Comparison of ENCODE assay signal across 8 mouse cellular contexts in genomic region chr5:65019823-65020222, GRCm38 (mm10). TPM values are rescaled to one million over a fixed set of nuclear protein-coding genes. Genes with fewer than 3 reads are reported as not detected.
A peak's percentile ranks its signal among the peaks of the same experiment; 100 is the strongest.
DNase-seq lines count a peak whose midpoint lies in the region; ATAC-seq and TF ChIP-seq lines count a peak whose summit lies in the region.

No protein-coding gene starts in this region.

- 0 out of 2 replicates have a peak, but pooled peaks have one; percentile 4 for TF ChIP-seq CTCF in lung, adult 2 months (IDR thresholded peaks at IDR 0.05; ENCODE audit: insufficient read depth, low read length)

- peaks cover 61% of the 10 kb centered on the region for H3K36me3 ChIP-seq in heart, embryonic 12.5 days

- peaks cover 3% of the 10 kb centered on the region; the same call in 1 of the 2 replicates for H3K4me1 ChIP-seq in lung, adult 2 months (ENCODE audit: control insufficient read depth, insufficient read depth, low read length)
- H3K4me1 ChIP-seq in heart, embryonic 12.5 days (replicated peaks), result no peaks in the 10 kb centered on the region

- DNase-seq in layer of hippocampus, adult 11-12 months (ENCODE audit: low spot score), result peak; percentile 17
- DNase-seq in layer of hippocampus, adult 9-10 months (ENCODE audit: low spot score), result no peak
- peak; percentile 70 to 82 for DNase-seq in adrenal gland, postnatal 36 days
- DNase-seq in gonadal fat pad, adult 2 months (ENCODE audit: low read depth), result peak; percentile 86
- peak; percentile 24 for DNase-seq in lung, adult 2 months
- no peak for DNase-seq in c-Kit-positive CD71-positive TER-119-positive erythroid progenitor cells, embryonic 14.5 days (ENCODE audit: low spot score)

- TF ChIP-seq POLR2A in lung, adult 2 months (IDR thresholded peaks at IDR 0.05; ENCODE audit: borderline replicate concordance, extremely low read depth, low read depth, low read length), result no peak

- no peak overlapping the region for H3K4me3 ChIP-seq in lung, adult 2 months (replicated peaks; ENCODE audit: extremely low read depth, low read depth, low read length)
- no peak overlapping the region for H3K4me3 ChIP-seq in heart, embryonic 12.5 days

- H3K27me3 ChIP-seq in heart, embryonic 12.5 days (replicated peaks), result no peaks in the 10 kb centered on the region

- H3K9me3 ChIP-seq in heart, embryonic 12.5 days (replicated peaks), result no peaks in the 10 kb centered on the region

- H3K4me2 ChIP-seq in heart, embryonic 12.5 days, result no peak overlapping the region

- no peak overlapping the region for H3K9ac ChIP-seq in heart, embryonic 12.5 days

- ATAC-seq in CD4-positive, CD25-positive, alpha-beta regulatory T cell, adult 4 months, result peak; percentile 88
- ATAC-seq in heart, embryonic 12.5 days (ENCODE audit: insufficient number of reproducible peaks, low FRiP score), result no peak

- H3K27ac ChIP-seq in heart, embryonic 12.5 days (ENCODE audit: poor library complexity, severe bottlenecking), result no peak overlapping the region

- WGBS in lung, adult 2 months, result 26% methylated on average over 7 of the region's 7 CpGs
- WGBS in heart, embryonic 12.5 days, result 70% methylated on average over 7 of the region's 7 CpGs

RNA-seq across cellular contexts. Expression of gene Fam114a1, which starts 50.0 kb away (rescaled TPM):
- 1 to 10 TPM; 2.3 to 4.9 TPM for polyA plus RNA-seq in CD4-positive, CD25-positive, alpha-beta regulatory T cell, adult 4 months (2017; shearing (Covaris generic))
- total RNA-seq in adrenal gland, postnatal 36 days (2021), result 10 to 100 TPM; 23.9 to 25.0 TPM
- 51.6 and 52.6 TPM in 2 replicates for polyA plus RNA-seq in gonadal fat pad, adult 2 months (2012; rRNA removed)
- 15.3 and 30.1 TPM in 2 replicates for polyA plus RNA-seq in lung, adult 2 months (2012; rRNA removed)
- 44.1 and 45.1 TPM in 2 replicates for polyA plus RNA-seq in heart, embryonic 12.5 days (2016; fragmentation: Nextera tagmentation; extraction: Ambion mirVana)

RNA-seq across cellular contexts. Expression of gene Tlr6, which starts 59.9 kb away (rescaled TPM):
- polyA plus RNA-seq in CD4-positive, CD25-positive, alpha-beta regulatory T cell, adult 4 months (2017; shearing (Covaris generic)), result 1 to 10 TPM; 5.6 to 8.7 TPM
- total RNA-seq in adrenal gland, postnatal 36 days (2021), result 1 to 10 TPM; 1.4 to 1.8 TPM
- 0.97 and 1.1 TPM in 2 replicates for polyA plus RNA-seq in gonadal fat pad, adult 2 months (2012; rRNA removed)
- 0.83 and 1.4 TPM in 2 replicates for polyA plus RNA-seq in lung, adult 2 months (2012; rRNA removed)
- polyA plus RNA-seq in heart, embryonic 12.5 days (2016; fragmentation: Nextera tagmentation; extraction: Ambion mirVana), result 0.67 and 0.72 TPM in 2 replicates

Comparison
In these comparisons a context has a peak if more than half of its experiments do, and no peak if none do; other contexts are left out.
1. DNase-seq: peak in layer of hippocampus, adult 11-12 months (single experiment), adrenal gland, postnatal 36 days (2 of 2), gonadal fat pad, adult 2 months (single experiment) and lung, adult 2 months (single experiment); none in layer of hippocampus, adult 9-10 months (single experiment) and c-Kit-positive CD71-positive TER-119-positive erythroid progenitor cells, embryonic 14.5 days (single experiment).